Mouse (Mus musculus) liver, postnatal 0 days (tissue): Measurements from ENCODE around the gene Zcchc24.

ENCODE experiments used
- CTCF ChIP-seq: sonication (generic); IDR thresholded peaks from 2 replicates; pipeline ENCODE4 v1.5.1; 2016; ENCODE audit warnings: antibody characterized with exemption, low read depth
- EP300 ChIP-seq: IDR thresholded peaks from 2 replicates; pipeline ENCODE4 v1.6.1; 2016; ENCODE audit warnings: antibody characterized with exemption, low read depth, mild to moderate bottlenecking

GRCm38 (mm10) chr14:25741211-25741610 lies 27.6 kb downstream of the Zcchc24 start:
- TF ChIP-seq CTCF (no peak), EP300 (no peak)
